Mouse (Mus musculus) brain, adult 2 months (tissue): ENCODE measurements at regions not wholly inside any gene's neighbourhood (a gene's known extent, or its start where the extent isn't known, plus 50 kb on each side); places are given as distances from the start of the nearest gene placed in this dataset.
A peak's percentile ranks its signal among the peaks of the same experiment; 100 is the strongest.

Experiments
- DNase-seq: peaks from one replicate; pipeline ENCODE4 v3.0.0; 2011; ENCODE audit warnings: low read depth, low spot score

GRCm38 (mm10) chr1:15155046-15155445, 938.1 kb downstream of the 4930444P10Rik start:
- DNase-seq, result peak; percentile 64

GRCm38 (mm10) chr1:15153952-15154351, 939.2 kb downstream of the 4930444P10Rik start:
- no peak for DNase-seq

GRCm38 (mm10) chr1:15143922-15144591, 949.1 kb downstream of the 4930444P10Rik start:
- no peak for DNase-seq

- DNase-seq, result no peak
Observed at GRCm38 (mm10) chr1:15118462-15118861, 974.7 kb downstream of the 4930444P10Rik start.

- no peak for DNase-seq
Observed at GRCm38 (mm10) chr1:15111420-15111819, 981.7 kb downstream of the 4930444P10Rik start.

GRCm38 (mm10) chr1:15070331-15070730, 1022.8 kb downstream of the 4930444P10Rik start:
- no peak for DNase-seq

- no peak for DNase-seq
Observed at GRCm38 (mm10) chr1:15034047-15034446, 1059.1 kb downstream of the 4930444P10Rik start.

GRCm38 (mm10) chr1:15018460-15018779, 1074.7 kb downstream of the 4930444P10Rik start:
- DNase-seq, result no peak

GRCm38 (mm10) chr1:15017689-15018459, 1075.3 kb downstream of the 4930444P10Rik start:
- DNase-seq, result no peak

- peak; percentile 53 for DNase-seq
Observed at GRCm38 (mm10) chr1:15007663-15008344, 1085.3 kb downstream of the 4930444P10Rik start.

- DNase-seq, result peak; percentile 31
Observed at GRCm38 (mm10) chr1:14995348-14995747, 1097.8 kb downstream of the 4930444P10Rik start.

- peak; percentile 22 for DNase-seq
Observed at GRCm38 (mm10) chr1:14980093-14980711, 1112.9 kb downstream of the 4930444P10Rik start.
